Mouse (Mus musculus) forebrain, embryonic 10.5 days (tissue): Measurements from ENCODE around the gene Lrrc8d. TPM values are rescaled to one million over a fixed set of nuclear protein-coding genes. Genes with fewer than 3 reads are reported as not detected.

Source experiments
- DNase-seq: peaks from one replicate; pipeline ENCODE4 v3.0.0-alpha.2; 2017; ENCODE audit warnings: low spot score; ENCODE audit errors: extremely low spot score
- H3K27ac ChIP-seq: fragments of 300-500 bp; sonication (generic); 2 replicates; pipeline ENCODE4 v1.5.1; 2016; ENCODE audit warnings: mild to moderate bottlenecking
- H3K27me3 ChIP-seq: fragments of 300-500 bp; sonication (generic); 2 replicates; pipeline ENCODE4 v1.6.1; 2016; ENCODE audit warnings: mild to moderate bottlenecking; ENCODE audit not compliant: poor library complexity, severe bottlenecking
- H3K36me3 ChIP-seq: fragments of 300-500 bp; sonication (generic); replicated peaks from 2 replicates; pipeline ENCODE4 v1.6.1; 2016; ENCODE audit warnings: mild to moderate bottlenecking, moderate library complexity
- H3K4me1 ChIP-seq: fragments of 300-500 bp; sonication (generic); 2 replicates; pipeline ENCODE4 v1.6.1; 2016
- H3K4me3 ChIP-seq: fragments of 300-500 bp; sonication (generic); 2 replicates; pipeline ENCODE4 v1.5.1; 2016; ENCODE audit warnings: mild to moderate bottlenecking, moderate library complexity
- H3K9me3 ChIP-seq: fragments of 300-500 bp; sonication (generic); 2 replicates; pipeline ENCODE4 v1.6.1; 2016; ENCODE audit warnings: mild to moderate bottlenecking, moderate library complexity
- WGBS: fragments of 180-500 bp; shearing (Covaris S2); methylation state at CpG from one replicate; pipeline ENCODE4 v1.1.7; 2016; 5-methylcytosine and 5-hydroxymethylcytosine counted together
- polyA plus RNA-seq: library from polyadenylated mRNA; unstranded; fragments of >200 nt; fragmentation: Nextera tagmentation; extraction: Ambion mirVana; gene quantifications from 2 replicates; pipeline ENCODE4 v1.2.1, GENCODE M21; 2016

Lrrc8d gene
- 19.9 and 20.1 TPM in 2 replicates for polyA plus RNA-seq

GRCm38 (mm10) chr5:105699141-105700069 is at the start of gene Lrrc8d:
Gene Lrrc8d (plus strand): TSS chr5:105699969.
- H3K36me3 ChIP-seq = peaks cover 23% of the 10 kb centered on the region
- 0 out of 2 replicates have a peak, but pooled peaks cover 2% of the 10 kb centered on the region for H3K9me3 ChIP-seq
- H3K27me3 ChIP-seq = peaks cover 12% of the 10 kb centered on the region; the same call in 1 of the 2 replicates
- DNase-seq = peak; percentile 81
- WGBS = 2% methylated on average over 60 of the region's 60 CpGs
- H3K27ac ChIP-seq = peak within 1 kb of the TSS; percentile 99
- H3K4me3 ChIP-seq = peak within 1 kb of the TSS; percentile 87
- peaks cover 52% of the 10 kb centered on the region for H3K4me1 ChIP-seq

DNA sequence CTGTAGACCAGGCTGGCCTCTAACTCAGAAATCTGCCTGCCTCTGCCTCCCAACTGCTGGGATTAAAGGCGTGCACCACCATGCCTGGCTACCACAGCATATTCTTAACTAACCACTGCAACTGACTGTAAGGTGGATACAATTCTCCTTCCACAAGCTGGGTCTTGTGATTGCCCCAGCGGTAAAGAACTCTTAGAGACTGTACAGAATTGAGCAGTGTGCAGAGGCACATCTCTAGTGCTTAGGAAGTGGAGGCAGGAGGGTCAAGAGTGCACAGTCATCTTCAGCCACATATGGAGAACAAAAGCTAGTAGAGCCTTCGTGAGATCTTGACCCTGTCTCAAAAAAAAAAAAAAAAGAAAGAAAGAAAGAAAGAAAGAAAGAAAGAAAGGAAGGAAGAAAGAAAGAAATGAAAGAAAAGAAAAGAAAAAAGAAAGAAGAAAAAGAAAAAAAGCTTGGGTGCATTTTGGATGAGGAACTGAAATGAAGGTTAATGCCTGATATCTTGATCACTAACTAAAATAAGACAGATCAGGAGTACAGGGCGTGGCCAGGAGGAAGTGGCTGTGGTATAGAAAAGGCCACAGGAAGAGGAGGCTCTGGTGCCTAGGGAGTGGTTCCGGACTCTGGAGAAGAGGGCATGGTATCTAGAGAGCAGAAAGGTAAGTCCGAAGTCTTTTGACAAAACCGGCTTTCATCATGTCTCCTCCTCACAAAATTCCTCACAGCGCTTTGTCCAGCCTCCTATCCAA is 48.9 kb upstream of the Lrrc8d start:
- H3K27me3 ChIP-seq = peaks cover 15% of the 10 kb centered on the region; the same call in 1 of the 2 replicates
- no peaks in the 10 kb centered on the region for H3K9me3 ChIP-seq
- no peaks in the 10 kb centered on the region for H3K36me3 ChIP-seq
- DNase-seq = no peak
- peaks cover 22% of the 10 kb centered on the region for H3K4me1 ChIP-seq
- H3K27ac ChIP-seq = no peak overlapping the region
- H3K4me3 ChIP-seq = no peak overlapping the region
- 86% methylated on average over 8 of the region's 8 CpGs for WGBS

DNA sequence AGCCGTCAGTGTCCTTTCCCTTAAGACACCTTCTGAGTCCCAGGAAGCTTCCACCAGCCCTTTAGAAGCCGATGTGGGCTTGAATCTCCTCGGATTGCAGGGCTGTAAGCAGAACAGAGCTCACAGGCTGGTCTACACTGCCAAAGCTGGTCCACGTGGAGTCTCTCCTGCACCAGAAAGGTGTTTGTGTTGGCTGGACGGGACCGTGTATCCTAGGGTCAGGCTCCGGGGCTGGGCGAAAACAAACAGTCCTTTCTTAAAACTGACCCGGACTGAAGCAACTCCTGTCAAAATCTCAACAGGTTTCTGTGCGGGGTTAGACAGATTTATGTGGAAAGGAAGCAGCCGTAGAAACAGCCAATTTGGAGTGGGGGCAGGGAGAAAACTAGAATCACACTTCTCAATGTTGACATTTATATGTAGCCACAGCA is 48.2 kb upstream of the Lrrc8d start:
- Histone ChIP-seq H3K27me3 (peaks cover 15% of the 10 kb centered on the region; the same call in 1 of the 2 replicates), H3K36me3 (no peaks in the 10 kb centered on the region), H3K4me1 (peaks cover 22% of the 10 kb centered on the region), H3K4me3 (no peak overlapping the region), H3K9me3 (no peaks in the 10 kb centered on the region), H3K27ac (no peak overlapping the region)
- DNase-seq = no peak
- WGBS = 79% methylated on average over 11 of the region's 11 CpGs

GRCm38 (mm10) chr5:105654237-105655063 is 45.3 kb upstream of the Lrrc8d start:
- WGBS = 27% methylated on average over 15 of the region's 15 CpGs
- Histone ChIP-seq H3K27ac (peak overlapping the region; percentile 62; the same call in 1 of the 2 replicates), H3K27me3 (peaks cover 15% of the 10 kb centered on the region; the same call in 1 of the 2 replicates), H3K4me3 (no peak overlapping the region), H3K9me3 (no peaks in the 10 kb centered on the region), H3K36me3 (no peaks in the 10 kb centered on the region), H3K4me1 (peaks cover 14% of the 10 kb centered on the region)
- DNase-seq = peak; percentile 82

- Histone ChIP-seq H3K4me3 (no peak overlapping the region), H3K36me3 (no peaks in the 10 kb centered on the region), H3K9me3 (no peaks in the 10 kb centered on the region), H3K27me3 (peaks cover 15% of the 10 kb centered on the region; the same call in 1 of the 2 replicates), H3K27ac (peak overlapping the region; percentile 62; the same call in 1 of the 2 replicates), H3K4me1 (peaks cover 14% of the 10 kb centered on the region)
- 69% methylated on average over 12 of the region's 12 CpGs for WGBS
- no peak for DNase-seq
These were observed 44.6 kb upstream of the Lrrc8d start for GRCm38 (mm10) chr5:105655100-105655734.

DNA sequence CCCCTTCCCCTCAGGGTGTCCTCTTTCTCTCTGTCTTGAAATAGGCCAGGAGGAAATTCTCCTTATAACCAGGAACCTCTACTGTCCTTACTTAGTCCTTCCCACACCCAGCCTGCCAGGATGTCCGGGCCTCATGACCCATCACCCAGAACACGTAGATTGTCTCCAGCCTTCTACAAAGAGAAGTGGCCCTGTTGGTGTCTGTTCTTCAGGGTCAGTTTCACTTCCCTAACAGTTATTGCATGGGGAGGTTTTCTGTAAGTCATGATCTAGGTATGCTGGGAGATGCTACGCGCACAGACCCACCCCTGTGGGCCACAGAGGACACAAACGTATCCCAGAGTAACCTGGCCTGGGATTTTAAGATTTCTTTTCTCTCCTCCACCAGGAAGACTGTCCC is 37.9 kb upstream of the Lrrc8d start:
- no peak overlapping the region for H3K27ac ChIP-seq
- no peaks in the 10 kb centered on the region for H3K27me3 ChIP-seq
- no peak overlapping the region for H3K4me3 ChIP-seq
- 93% methylated on average over 5 of the region's 5 CpGs for WGBS
- H3K9me3 ChIP-seq = no peaks in the 10 kb centered on the region
- DNase-seq = no peak
- no peaks in the 10 kb centered on the region; the same call in 1 of the 2 replicates for H3K4me1 ChIP-seq
- no peaks in the 10 kb centered on the region for H3K36me3 ChIP-seq

GRCm38 (mm10) chr5:105666930-105667329 is 32.8 kb upstream of the Lrrc8d start:
- WGBS = 92% methylated on average over 5 of the region's 5 CpGs
- DNase-seq = no peak
- Histone ChIP-seq H3K4me3 (no peak overlapping the region), H3K9me3 (no peaks in the 10 kb centered on the region), H3K36me3 (no peaks in the 10 kb centered on the region), H3K27ac (no peak overlapping the region), H3K4me1 (no peaks in the 10 kb centered on the region), H3K27me3 (no peaks in the 10 kb centered on the region)

DNA sequence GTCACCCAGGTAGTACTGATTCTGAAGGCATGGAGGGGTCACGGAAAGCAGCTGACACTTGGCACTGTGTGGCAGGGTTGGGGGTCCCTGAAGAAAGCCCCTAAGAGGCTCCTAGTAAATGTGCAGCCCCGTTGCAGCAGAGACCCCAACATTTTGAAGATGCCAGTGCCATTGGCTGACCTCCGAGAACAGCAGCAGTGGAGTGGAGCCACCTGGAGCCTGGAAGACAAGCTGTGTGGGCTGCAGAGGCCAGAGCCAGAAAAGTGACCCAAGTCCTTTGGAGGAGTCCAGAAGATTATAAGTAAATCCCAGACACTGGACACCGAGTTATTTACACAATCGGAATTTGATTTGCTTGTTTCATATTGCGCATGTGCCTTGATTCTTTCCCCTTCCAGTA is 32.4 kb upstream of the Lrrc8d start:
- 93% methylated on average over 6 of the region's 6 CpGs for WGBS
- Histone ChIP-seq H3K27me3 (no peaks in the 10 kb centered on the region), H3K4me1 (0 out of 2 replicates have a peak, but pooled peaks cover 2% of the 10 kb centered on the region), H3K9me3 (no peaks in the 10 kb centered on the region), H3K4me3 (no peak overlapping the region), H3K36me3 (no peaks in the 10 kb centered on the region), H3K27ac (no peak overlapping the region)
- DNase-seq = no peak

DNA sequence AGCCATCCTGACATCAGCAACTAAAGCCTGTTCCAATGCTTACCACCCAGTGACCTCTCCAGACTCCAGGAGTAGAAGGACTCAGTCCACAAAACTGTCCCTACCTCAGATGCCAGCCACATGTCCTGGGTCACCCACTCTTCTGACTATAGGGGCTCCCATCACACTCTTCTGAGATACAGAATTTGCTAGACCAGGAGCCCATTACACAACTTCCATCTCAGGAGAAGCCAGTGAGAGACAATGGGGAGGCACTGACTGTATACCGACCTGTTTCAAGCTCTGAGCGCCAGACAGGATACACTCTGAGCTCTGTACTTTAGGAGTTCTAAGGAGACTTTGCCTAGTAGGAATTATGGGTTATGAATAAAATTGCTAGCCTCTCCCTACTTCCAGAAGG is 30.7 kb upstream of the Lrrc8d start:
- no peak for DNase-seq
- no peak overlapping the region for H3K4me3 ChIP-seq
- 0 out of 2 replicates have a peak, but pooled peaks cover 3% of the 10 kb centered on the region for H3K4me1 ChIP-seq
- no peaks in the 10 kb centered on the region for H3K9me3 ChIP-seq
- WGBS = 90% methylated on average over 2 of the region's 2 CpGs
- H3K36me3 ChIP-seq = no peaks in the 10 kb centered on the region
- no peak overlapping the region for H3K27ac ChIP-seq
- no peaks in the 10 kb centered on the region for H3K27me3 ChIP-seq

GRCm38 (mm10) chr5:105669508-105670353 is 30.0 kb upstream of the Lrrc8d start:
- no peaks in the 10 kb centered on the region for H3K27me3 ChIP-seq
- H3K9me3 ChIP-seq = no peaks in the 10 kb centered on the region
- H3K4me3 ChIP-seq = no peak overlapping the region
- 78% methylated on average over 10 of the region's 10 CpGs for WGBS
- no peaks in the 10 kb centered on the region for H3K36me3 ChIP-seq
- DNase-seq = no peak
- 0 out of 2 replicates have a peak, but pooled peaks cover 3% of the 10 kb centered on the region for H3K4me1 ChIP-seq
- H3K27ac ChIP-seq = no peak overlapping the region

DNA sequence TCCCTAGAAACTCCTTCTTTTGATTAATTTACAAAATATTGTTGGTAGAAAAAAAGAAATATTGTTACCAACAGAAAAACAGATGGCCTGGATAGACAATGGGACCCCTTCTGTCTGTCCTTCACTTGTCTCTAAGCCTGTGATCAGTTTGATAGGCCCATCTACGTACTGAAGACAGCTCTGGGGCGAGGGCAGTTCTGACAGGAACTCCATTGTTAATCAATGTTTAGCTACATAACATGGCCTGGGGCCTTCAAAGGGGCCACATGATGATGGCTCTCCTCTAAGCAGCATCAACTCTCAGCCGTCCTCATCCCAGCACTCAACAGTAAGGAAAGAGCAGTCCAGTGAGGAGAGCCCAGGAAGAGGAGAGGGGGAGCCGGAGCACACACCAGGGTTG is 27.4 kb upstream of the Lrrc8d start:
- Histone ChIP-seq H3K36me3 (no peaks in the 10 kb centered on the region), H3K4me3 (no peak overlapping the region), H3K9me3 (no peaks in the 10 kb centered on the region), H3K4me1 (0 out of 2 replicates have a peak, but pooled peaks cover 3% of the 10 kb centered on the region), H3K27ac (no peak overlapping the region), H3K27me3 (no peaks in the 10 kb centered on the region)
- 56% methylated on average over 4 of the region's 4 CpGs for WGBS
- no peak for DNase-seq
